Mouse (Mus musculus) lung, postnatal 0 days (tissue): ENCODE results near the gene Syngr1.

ENCODE experiments used
- CTCF ChIP-seq: IDR thresholded peaks from 2 replicates; pipeline ENCODE4 v1.5.1; 2016; ENCODE audit warnings: antibody characterized with exemption, mild to moderate bottlenecking
- EP300 ChIP-seq: IDR thresholded peaks from 2 replicates; pipeline ENCODE4 v1.6.1; 2016; ENCODE audit warnings: antibody characterized with exemption, mild to moderate bottlenecking, control low read depth

DNA sequence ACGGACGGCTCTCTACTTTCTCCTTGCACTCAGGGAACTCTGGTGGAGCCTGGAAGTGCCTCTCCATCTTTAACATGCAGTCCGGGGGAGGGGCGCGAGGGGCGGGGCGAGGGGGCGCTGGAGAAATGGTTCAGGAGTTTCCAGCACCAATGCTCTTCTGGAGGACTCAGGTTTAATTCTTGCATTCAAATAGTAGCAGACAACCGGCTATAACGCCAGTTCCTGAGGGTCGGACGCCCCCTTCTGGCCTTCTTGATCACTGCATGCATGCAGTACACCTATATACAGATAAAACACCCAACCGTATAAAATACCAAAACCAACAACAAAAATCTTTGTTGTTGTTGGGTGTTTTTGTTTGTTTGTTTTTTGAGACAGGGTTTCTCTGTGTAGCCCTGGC is 25.7 kb upstream of the Syngr1 start:
- TF ChIP-seq EP300: no peak
- TF ChIP-seq CTCF: peak; percentile 73
